Mouse (Mus musculus) layer of hippocampus, adult 9-11 months (tissue): ENCODE measurements at regions not wholly inside any gene's neighbourhood (a gene's known extent, or its start where the extent isn't known, plus 50 kb on each side); places are given as distances from the start of the nearest gene placed in this dataset.

Experiments used
- DNase-seq: peaks from one replicate; pipeline ENCODE4 v3.0.0; 2022

- no peak for DNase-seq
Measured at GRCm38 (mm10) chr3:156256719-156257118, 304.9 kb upstream of the Negr1 start.

GRCm38 (mm10) chr3:156264654-156265053 is 296.9 kb upstream of the Negr1 start:
- DNase-seq = no peak

GRCm38 (mm10) chr3:156267727-156268126 is 293.9 kb upstream of the Negr1 start:
- DNase-seq = no peak

GRCm38 (mm10) chr3:156299984-156300770 is 261.4 kb upstream of the Negr1 start:
- DNase-seq = peak; percentile 12

- no peak for DNase-seq
Measured at GRCm38 (mm10) chr3:156301302-156301701, 260.3 kb upstream of the Negr1 start.

- DNase-seq = no peak
Measured at GRCm38 (mm10) chr3:156301745-156302144, 259.8 kb upstream of the Negr1 start.

- no peak for DNase-seq
Measured at GRCm38 (mm10) chr3:156304174-156304573, 257.4 kb upstream of the Negr1 start.

- DNase-seq = no peak
Measured at GRCm38 (mm10) chr3:156305064-156305463, 256.5 kb upstream of the Negr1 start.

GRCm38 (mm10) chr3:156335033-156335793 is 226.4 kb upstream of the Negr1 start:
- DNase-seq = no peak

- DNase-seq = no peak
Measured at GRCm38 (mm10) chr3:156341484-156341883, 220.1 kb upstream of the Negr1 start.

- DNase-seq = no peak
Measured at GRCm38 (mm10) chr3:156351727-156352126, 209.9 kb upstream of the Negr1 start.

GRCm38 (mm10) chr3:156353430-156353829 is 208.2 kb upstream of the Negr1 start:
- DNase-seq = no peak

- no peak for DNase-seq
Measured at GRCm38 (mm10) chr3:156353841-156354473, 207.6 kb upstream of the Negr1 start.

- no peak for DNase-seq
Measured at GRCm38 (mm10) chr3:156368669-156369343, 192.8 kb upstream of the Negr1 start.

GRCm38 (mm10) chr3:156376717-156377116 is 184.9 kb upstream of the Negr1 start:
- DNase-seq = no peak

GRCm38 (mm10) chr3:156382919-156383318 is 178.7 kb upstream of the Negr1 start:
- DNase-seq = no peak

GRCm38 (mm10) chr3:156406136-156406535 is 155.5 kb upstream of the Negr1 start:
- DNase-seq = no peak

- DNase-seq = no peak
Measured at GRCm38 (mm10) chr3:156407112-156407511, 154.5 kb upstream of the Negr1 start.

- no peak for DNase-seq
Measured at GRCm38 (mm10) chr3:156410126-156410525, 151.5 kb upstream of the Negr1 start.

GRCm38 (mm10) chr3:156412757-156413156 is 148.8 kb upstream of the Negr1 start:
- no peak for DNase-seq

- no peak for DNase-seq
Measured at GRCm38 (mm10) chr3:156414431-156415427, 146.9 kb upstream of the Negr1 start.

GRCm38 (mm10) chr3:156418124-156418523 is 143.5 kb upstream of the Negr1 start:
- no peak for DNase-seq
